Mouse (Mus musculus): ENCODE measurements around the gene Abhd14b. TPM values are rescaled to one million over a fixed set of nuclear protein-coding genes. Genes with fewer than 3 reads are reported as not detected.

The Abhd14b gene
- total RNA-seq, 2 experiments from 2014 or later, result 9.9 to 12.6 TPM

DNA sequence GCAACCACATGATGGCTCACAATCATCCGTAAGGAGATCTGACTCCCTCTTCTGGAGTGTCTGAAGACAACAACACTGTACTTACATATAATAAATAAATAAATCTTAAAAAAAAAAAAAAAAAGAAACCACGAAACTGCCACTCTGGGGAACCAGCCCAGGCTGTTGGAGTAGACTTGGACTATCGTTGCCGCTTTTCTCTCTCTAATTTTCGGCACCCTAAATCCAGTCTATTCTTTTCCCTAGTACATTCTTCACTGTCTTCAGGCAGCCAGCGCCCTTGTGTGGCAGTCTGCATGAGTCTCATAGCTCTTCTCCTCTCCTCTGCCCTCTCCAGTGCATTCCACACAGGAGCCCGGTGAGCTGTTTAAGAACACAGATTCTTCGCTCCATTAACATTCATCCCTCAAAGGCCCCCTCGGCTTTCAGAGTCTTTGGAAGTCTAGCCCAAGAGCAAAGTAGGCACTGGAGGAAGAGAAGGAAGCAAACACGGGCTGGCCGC lies 18.5 kb upstream of the Abhd14b start:
- DNase-seq (ENCODE audit: extremely low spot score in 1 of 2, low spot score in 1 of 2), result no peak

DNA sequence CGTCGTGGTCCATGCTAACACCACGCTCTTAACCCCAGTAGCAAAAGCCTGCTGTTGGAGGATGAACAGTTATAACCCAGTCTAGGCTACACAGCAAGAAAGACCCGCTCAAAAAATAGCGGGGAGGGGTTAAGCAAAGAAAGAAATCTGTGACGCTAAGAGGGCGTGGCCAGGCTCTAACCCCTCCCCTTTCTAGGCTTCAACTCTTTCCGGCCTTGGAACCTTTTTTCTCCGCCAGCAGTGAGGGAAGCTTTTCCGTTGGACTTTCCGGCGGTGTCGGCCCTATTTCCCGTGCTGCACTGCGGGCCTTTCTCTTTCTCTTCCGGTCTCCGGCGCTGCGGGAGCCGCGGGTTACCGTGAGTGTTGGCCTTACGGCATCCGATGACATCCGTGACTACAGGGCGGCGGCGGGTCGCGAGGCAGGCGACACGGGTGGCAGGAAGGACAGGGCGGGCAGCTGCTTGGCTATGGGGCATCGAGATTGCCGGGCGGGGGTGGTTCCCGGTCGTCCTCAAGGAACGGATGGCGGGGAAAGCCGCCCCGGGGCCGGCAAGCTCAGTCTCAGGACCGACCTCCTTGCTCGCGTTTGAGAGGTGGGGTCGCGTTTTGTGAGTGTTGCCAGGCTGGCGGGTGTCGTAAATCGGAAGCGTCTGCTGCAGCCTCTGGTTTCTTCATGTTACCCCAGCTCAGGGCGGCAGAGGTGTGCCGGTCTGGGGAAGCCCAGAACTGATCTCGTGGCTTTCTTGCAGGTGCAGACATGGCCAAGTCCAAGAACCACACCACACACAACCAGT lies 17.8 kb upstream of the Abhd14b start, which contains the start of gene Rpl29:
TSS of gene Rpl29 (plus strand) at position 234 of the 794 bp plus-strand sequence.
- peak; percentile 88 to 93 for DNase-seq (ENCODE audit: extremely low spot score in 1 of 2, low spot score in 1 of 2)

GRCm38 (mm10) chr9:106430015-106430264 lies 17.3 kb upstream of the Abhd14b start:
- no peak for DNase-seq (ENCODE audit: extremely low spot score in 1 of 2, low spot score in 1 of 2)

DNA sequence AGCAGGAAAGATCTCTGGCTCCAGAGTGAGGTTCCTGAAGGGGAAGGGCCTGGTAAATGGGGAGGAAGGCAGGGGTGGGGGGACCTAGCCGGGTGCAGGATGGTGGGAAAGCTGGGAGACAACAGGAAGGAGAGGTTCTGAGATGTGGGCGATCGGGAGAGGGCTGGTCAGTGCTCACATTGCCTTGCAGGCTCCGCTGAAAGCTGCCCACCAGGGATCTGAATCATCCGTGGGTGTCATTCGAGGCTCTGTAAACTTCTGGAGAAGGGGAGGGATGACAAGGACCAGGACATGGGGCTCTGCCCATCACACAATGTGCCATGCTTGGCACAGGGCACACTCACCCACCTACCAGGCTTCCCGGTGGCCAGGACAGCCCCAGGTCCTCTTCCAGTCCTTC lies 13.9 kb upstream of the Abhd14b start:
- no peak for DNase-seq (ENCODE audit: extremely low spot score in 1 of 2, low spot score in 1 of 2)

- no peak for DNase-seq (ENCODE audit: extremely low spot score in 1 of 2, low spot score in 1 of 2)
Observed at GRCm38 (mm10) chr9:106436566-106436965, 10.7 kb upstream of the Abhd14b start.

DNA sequence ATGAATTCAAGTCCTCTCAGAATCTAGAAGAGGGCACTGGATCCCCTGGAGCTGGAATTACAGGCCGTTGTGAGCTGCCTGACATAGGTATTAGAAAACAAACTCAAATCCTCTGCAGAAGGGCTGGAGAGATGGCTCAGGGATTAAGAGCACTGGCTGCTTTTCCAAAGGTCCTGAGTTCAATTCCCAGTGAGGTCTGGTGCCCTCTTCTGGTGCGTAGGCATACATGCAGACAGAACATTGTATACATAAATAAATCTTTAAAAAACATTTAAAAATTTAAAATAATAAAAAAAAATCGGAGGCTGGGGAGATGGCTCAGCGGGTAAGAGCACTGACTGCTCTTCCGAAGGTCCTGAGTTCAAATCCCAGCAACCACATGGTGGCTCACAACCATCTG lies 4.6 kb upstream of the Abhd14b start:
- DNase-seq (ENCODE audit: extremely low spot score in 1 of 2, low spot score in 1 of 2), result no peak

DNA sequence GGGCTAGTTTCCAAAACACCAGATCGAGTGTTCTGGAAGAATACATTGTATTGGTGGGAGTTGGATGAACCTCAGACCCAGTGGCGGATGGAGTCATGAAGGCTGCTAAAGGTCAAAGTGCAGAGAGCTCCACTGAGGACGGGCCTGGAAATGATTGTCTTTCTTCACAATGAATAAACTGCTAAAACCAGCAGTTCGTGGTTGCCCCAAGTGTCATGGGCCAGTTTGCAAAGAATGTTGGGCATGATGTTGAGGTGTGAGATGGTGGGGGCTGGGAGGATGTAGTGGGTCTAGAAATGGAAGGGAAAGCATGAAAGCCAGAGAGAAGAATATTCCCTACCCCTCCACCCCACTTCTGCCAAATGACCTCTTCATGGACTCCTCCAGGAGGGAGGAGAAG lies 2.4 kb upstream of the Abhd14b start:
- no peak for DNase-seq (ENCODE audit: extremely low spot score in 1 of 2, low spot score in 1 of 2)

DNA sequence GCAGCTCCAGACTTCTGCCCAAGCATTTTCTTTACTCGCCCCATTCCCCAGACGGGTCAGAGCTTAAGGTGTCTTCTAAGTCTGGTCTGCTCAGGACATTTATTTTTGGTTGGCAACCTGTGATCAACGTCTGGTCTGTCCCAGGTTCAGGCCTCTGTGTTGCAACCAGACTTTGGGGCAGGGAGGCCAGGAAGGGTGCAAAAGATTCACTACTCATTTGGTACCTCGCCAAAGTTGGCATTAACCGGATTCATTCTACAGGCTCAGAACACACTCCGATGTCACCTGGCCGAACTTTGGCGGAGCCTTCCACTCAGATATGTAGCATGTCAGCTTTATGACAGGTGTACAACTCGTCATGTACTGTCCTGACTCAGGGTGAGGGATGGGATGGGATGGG lies 692 bp downstream of the Abhd14b start:
- DNase-seq (ENCODE audit: extremely low spot score in 1 of 2, low spot score in 1 of 2), result no peak

GRCm38 (mm10) chr9:106448498-106449031 lies 1.3 kb downstream of the Abhd14b start:
- peak; percentile 46 to 59 for DNase-seq (ENCODE audit: extremely low spot score in 1 of 2, low spot score in 1 of 2)

GRCm38 (mm10) chr9:106449947-106450346 lies 2.7 kb downstream of the Abhd14b start:
- no peak for DNase-seq (ENCODE audit: extremely low spot score in 1 of 2, low spot score in 1 of 2)

DNA sequence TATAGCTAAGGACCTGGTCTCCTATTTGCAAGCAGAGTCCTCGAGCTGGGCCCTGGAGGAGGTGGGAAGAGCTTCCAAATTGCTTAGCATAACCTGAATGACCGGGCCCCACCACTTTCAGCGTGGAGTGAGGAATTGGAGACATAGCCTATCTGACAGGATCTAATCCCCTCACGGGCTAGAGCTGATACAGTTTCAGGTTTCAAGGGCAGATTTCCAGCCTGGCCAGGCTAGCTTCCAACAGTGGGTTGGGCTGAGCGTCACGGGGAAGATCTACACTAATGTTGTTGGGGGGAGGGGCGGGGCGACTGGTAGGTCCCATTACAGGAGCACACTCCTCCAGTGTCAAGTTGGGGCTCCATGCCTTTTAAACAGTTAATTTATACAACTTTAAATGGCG lies 3.4 kb downstream of the Abhd14b start:
- no peak for DNase-seq (ENCODE audit: extremely low spot score in 1 of 2, low spot score in 1 of 2)

GRCm38 (mm10) chr9:106451298-106451697 lies 4.0 kb downstream of the Abhd14b start:
- no peak for DNase-seq (ENCODE audit: extremely low spot score in 1 of 2, low spot score in 1 of 2)

DNA sequence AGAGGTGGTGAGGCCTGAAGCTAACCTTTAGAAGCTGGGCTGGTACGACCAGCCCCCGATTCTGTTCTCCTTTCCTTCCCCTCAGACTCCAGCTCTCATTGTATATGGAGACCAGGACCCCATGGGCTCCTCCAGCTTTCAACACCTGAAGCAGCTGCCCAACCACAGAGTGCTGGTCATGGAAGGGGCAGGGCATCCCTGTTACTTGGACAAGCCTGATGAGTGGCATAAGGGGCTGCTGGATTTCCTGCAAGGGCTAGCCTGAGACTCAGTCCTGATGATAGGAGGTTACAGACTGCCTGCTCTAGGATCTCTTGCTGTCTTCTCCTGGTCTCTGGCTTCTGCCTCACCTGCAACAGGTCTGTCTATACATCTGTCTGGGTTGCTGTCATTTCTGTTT lies 4.6 kb downstream of the Abhd14b start:
- DNase-seq (ENCODE audit: extremely low spot score in 1 of 2, low spot score in 1 of 2), result no peak

- no peak for DNase-seq (ENCODE audit: extremely low spot score in 1 of 2, low spot score in 1 of 2)
Observed at GRCm38 (mm10) chr9:106452351-106452750, 5.1 kb downstream of the Abhd14b start.

DNA sequence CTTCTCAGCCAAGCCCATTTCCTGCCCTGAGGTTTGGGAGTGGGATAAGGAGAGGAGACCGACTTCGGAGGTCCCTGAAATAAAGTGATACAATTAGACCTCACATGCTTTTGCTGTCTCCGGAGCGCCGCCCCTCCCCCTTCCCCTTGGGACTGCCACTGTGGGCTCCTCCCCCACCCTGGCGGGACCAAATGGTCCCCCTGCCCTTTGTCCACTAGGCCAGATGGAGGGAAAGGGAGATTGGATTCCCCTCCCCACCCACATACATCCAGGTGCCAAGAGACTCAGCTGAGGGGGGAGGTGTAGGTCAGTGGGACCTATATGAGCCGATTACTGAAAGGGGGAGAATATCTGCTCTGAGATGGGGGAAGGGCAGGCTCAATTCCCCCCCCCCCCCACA lies 5.6 kb downstream of the Abhd14b start:
- DNase-seq (ENCODE audit: extremely low spot score in 1 of 2, low spot score in 1 of 2), result no peak

GRCm38 (mm10) chr9:106453271-106454070 lies 6.2 kb downstream of the Abhd14b start, which contains the start of gene Pcbp4:
Gene Pcbp4, plus strand, starts transcription at chr9:106453291.
- DNase-seq (ENCODE audit: extremely low spot score in 1 of 2, low spot score in 1 of 2), result peak in 1 of 2 experiments; percentile 59

DNA sequence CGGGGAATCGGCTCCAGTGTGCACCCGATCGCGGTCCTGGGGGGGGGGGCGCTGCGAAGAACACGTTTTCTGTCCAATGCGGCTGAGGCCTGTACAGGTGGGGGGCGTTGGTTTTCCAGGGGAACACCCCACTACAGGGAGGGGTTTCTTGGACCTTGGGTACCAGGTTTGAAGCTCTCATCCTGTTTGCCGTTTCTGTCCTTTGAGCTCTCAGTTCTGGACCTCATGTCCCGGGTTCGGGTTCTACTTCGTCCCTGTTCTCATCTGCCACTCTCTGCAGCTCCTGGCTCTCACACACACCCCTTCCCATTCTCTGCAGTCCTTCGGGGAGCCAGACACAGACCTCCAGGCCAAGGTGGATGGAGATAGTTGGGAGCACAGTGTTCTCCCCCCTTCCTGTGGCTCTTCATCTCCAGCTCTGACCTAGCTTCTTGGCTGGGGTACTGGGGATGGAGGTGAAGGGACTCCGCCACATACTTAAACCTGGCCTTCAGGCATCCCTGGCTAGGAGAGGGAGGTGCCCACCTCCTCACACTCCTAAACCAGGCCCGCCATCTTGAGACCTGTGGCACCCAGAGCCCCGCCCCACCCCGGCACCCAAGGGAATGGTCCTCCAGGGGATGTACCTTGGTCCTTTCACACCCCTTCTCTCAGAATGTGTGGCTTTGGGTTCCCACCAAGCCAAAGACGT lies 7.0 kb downstream of the Abhd14b start:
- no peak for DNase-seq (ENCODE audit: extremely low spot score in 1 of 2, low spot score in 1 of 2)

- peak in 1 of 2 experiments; percentile 49 for DNase-seq (ENCODE audit: extremely low spot score in 1 of 2, low spot score in 1 of 2)
Observed at GRCm38 (mm10) chr9:106454888-106455681, 7.8 kb downstream of the Abhd14b start.

- no peak for DNase-seq (ENCODE audit: extremely low spot score in 1 of 2, low spot score in 1 of 2)
Observed at GRCm38 (mm10) chr9:106456325-106457162, 9.3 kb downstream of the Abhd14b start.
